Mouse (Mus musculus) forebrain, embryonic 14.5 days (tissue): ENCODE results near the gene Rpl23a. TPM values are rescaled to one million over a fixed set of nuclear protein-coding genes. Genes with fewer than 3 reads are reported as not detected.
A peak's percentile ranks its signal among the peaks of the same experiment; 100 is the strongest.

Experiments used
- ATAC-seq: fragments of 200-750 bp; cut with Nextera tagmentation; 2 replicates; pipeline ENCODE4 v1.8.0; 2017; ENCODE audit warnings: mild to moderate bottlenecking, moderate library complexity
- DNase-seq: peaks from one replicate; pipeline ENCODE4 v3.0.0-alpha.2; 2015; ENCODE audit warnings: low spot score
- H3K27ac ChIP-seq: fragments of 300-500 bp; sonication (generic); 2 replicates; pipeline ENCODE4 v1.5.1; 2014; ENCODE audit warnings: low read depth, mild to moderate bottlenecking, control low read depth, low read length, moderate library complexity
- H3K27me3 ChIP-seq: fragments of 300-500 bp; sonication (generic); replicated peaks from 2 replicates; pipeline ENCODE4 v1.6.1; 2014; ENCODE audit warnings: low read length, control low read depth, mixed read lengths; ENCODE audit not compliant: control insufficient read depth, insufficient read depth
- H3K36me3 ChIP-seq: fragments of 300-500 bp; sonication (generic); 2 replicates; pipeline ENCODE4 v1.6.1; 2014; ENCODE audit warnings: low read length, control low read depth; ENCODE audit not compliant: control insufficient read depth, insufficient read depth
- H3K4me1 ChIP-seq: fragments of 300-500 bp; sonication (generic); 2 replicates; pipeline ENCODE4 v1.6.1; 2014; ENCODE audit warnings: antibody characterized with exemption, low read length, control low read depth; ENCODE audit not compliant: control insufficient read depth, insufficient read depth
- H3K4me2 ChIP-seq: fragments of 300-500 bp; sonication (generic); 2 replicates; pipeline ENCODE4 v1.6.1; 2014; ENCODE audit warnings: mild to moderate bottlenecking, control low read depth, low read length
- H3K4me3 ChIP-seq: fragments of 300-500 bp; sonication (generic); 2 replicates; pipeline ENCODE4 v1.5.1; 2014; ENCODE audit warnings: low read depth, low read length, control low read depth
- H3K9ac ChIP-seq: fragments of 300-500 bp; sonication (generic); 2 replicates; pipeline ENCODE4 v1.6.1; 2014; ENCODE audit warnings: mild to moderate bottlenecking, low read length, control low read depth, moderate library complexity
- H3K9me3 ChIP-seq: fragments of 300-500 bp; sonication (generic); replicated peaks from 2 replicates; pipeline ENCODE4 v1.6.1; 2016; ENCODE audit warnings: low read length, control low read depth, mixed read lengths; ENCODE audit not compliant: control insufficient read depth
- WGBS: fragments of 180-500 bp; shearing (Covaris S2); extraction: QIAGEN DNeasy Blood & Tissue Kit; methylation state at CpG from one replicate; pipeline ENCODE4 v1.1.7; 2014; 5-methylcytosine and 5-hydroxymethylcytosine counted together
- polyA plus RNA-seq: library from polyadenylated mRNA; unstranded; fragments of >200 nt; fragmentation: Nextera tagmentation; extraction: Ambion mirVana; gene quantifications from 2 replicates; pipeline ENCODE4 v1.2.1, GENCODE M21; 2014

Gene Rpl23a
- polyA plus RNA-seq, 1 experiment from 2014 or later, result 1,206 TPM

DNA sequence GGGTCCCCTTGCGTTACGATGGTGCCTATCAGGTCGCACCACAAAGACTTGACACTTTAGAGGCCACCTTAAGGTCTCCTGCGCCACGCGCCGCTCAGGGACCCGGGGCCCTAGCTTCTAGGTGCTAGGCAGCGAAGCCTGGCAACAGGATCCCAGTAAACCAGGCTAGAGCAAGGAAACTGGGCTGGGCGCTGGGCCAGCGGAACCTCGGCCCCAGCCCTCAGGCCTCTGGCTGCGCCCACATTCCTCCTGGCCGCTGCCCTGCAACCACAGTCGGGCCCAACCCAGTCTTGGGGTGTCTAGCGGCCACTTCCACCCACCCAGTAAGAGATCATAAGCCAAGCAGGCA, 17.6 kb downstream of the Rpl23a start:
- DNase-seq (no peak), ATAC-seq (peak; percentile 47)
- peak overlapping the region; percentile 79 for H3K4me2 ChIP-seq
- no peaks in the 10 kb centered on the region for H3K9me3 ChIP-seq
- 1% methylated on average over 16 of the region's 16 CpGs for WGBS
- peak overlapping the region; percentile 98 for H3K27ac ChIP-seq
- H3K9ac ChIP-seq, result peak overlapping the region; percentile 99
- no peaks in the 10 kb centered on the region for H3K27me3 ChIP-seq
- H3K4me3 ChIP-seq, result peak overlapping the region; percentile 100
- peaks cover 23% of the 10 kb centered on the region for H3K4me1 ChIP-seq
- peaks cover 20% of the 10 kb centered on the region for H3K36me3 ChIP-seq

- under 1% methylated on average over 56 of the region's 78 CpGs for WGBS
- Histone ChIP-seq H3K27ac (peak within 1 kb of the TSS; percentile 98), H3K4me2 (peak within 1 kb of the TSS; percentile 79), H3K4me3 (peak within 1 kb of the TSS; percentile 100), H3K36me3 (peaks cover 26% of the 10 kb centered on the region), H3K27me3 (no peaks in the 10 kb centered on the region), H3K4me1 (peaks cover 23% of the 10 kb centered on the region), H3K9ac (peak within 1 kb of the TSS; percentile 99), H3K9me3 (no peaks in the 10 kb centered on the region)
- ATAC-seq (peak; percentile 89), DNase-seq (peak; percentile 91)
Observed at GRCm38 (mm10) chr11:78164924-78165760, 18.2 kb downstream of the Rpl23a start, which contains the start of gene Traf4. Gene Traf4 (minus strand): TSS chr11:78165589.

DNA sequence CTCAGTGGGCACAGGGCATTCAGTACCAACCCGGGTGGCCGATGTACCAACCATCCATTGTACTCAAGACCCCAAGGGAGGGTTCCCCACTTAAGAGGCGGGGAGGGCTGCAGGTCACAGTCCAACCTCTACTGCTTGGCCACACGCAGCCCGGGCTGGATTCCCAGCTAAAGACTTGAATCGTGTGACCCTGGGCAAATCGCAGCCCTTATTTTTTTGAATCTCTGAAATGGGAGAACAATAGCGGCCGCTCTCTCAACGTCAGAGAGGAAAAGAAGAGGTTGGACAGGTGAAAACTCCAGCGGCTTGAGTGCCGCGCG, 18.8 kb downstream of the Rpl23a start:
- WGBS, result under 1% methylated on average over 14 of the region's 14 CpGs
- DNase-seq (peak; percentile 31), ATAC-seq (no peak)
- H3K27ac ChIP-seq, result peak overlapping the region; percentile 98
- peak overlapping the region; percentile 99 for H3K9ac ChIP-seq
- no peaks in the 10 kb centered on the region for H3K9me3 ChIP-seq
- peak overlapping the region; percentile 100 for H3K4me3 ChIP-seq
- H3K27me3 ChIP-seq, result no peaks in the 10 kb centered on the region
- peak overlapping the region; percentile 79 for H3K4me2 ChIP-seq
- H3K36me3 ChIP-seq, result peaks cover 32% of the 10 kb centered on the region
- H3K4me1 ChIP-seq, result peaks cover 23% of the 10 kb centered on the region

GRCm38 (mm10) chr11:78163681-78164603, 19.4 kb downstream of the Rpl23a start:
- H3K4me2 ChIP-seq, result peak overlapping the region; percentile 79
- H3K4me1 ChIP-seq, result peaks cover 23% of the 10 kb centered on the region
- peak overlapping the region; percentile 99 for H3K9ac ChIP-seq
- DNase-seq (peak; percentile 83), ATAC-seq (peak; percentile 45)
- H3K27me3 ChIP-seq, result no peaks in the 10 kb centered on the region
- no peaks in the 10 kb centered on the region for H3K9me3 ChIP-seq
- peaks cover 38% of the 10 kb centered on the region for H3K36me3 ChIP-seq
- H3K4me3 ChIP-seq, result peak overlapping the region; percentile 100
- peak overlapping the region; percentile 98 for H3K27ac ChIP-seq
- WGBS, result under 1% methylated on average over 22 of the region's 22 CpGs

- Histone ChIP-seq H3K4me3 (peak overlapping the region; percentile 100), H3K36me3 (peaks cover 47% of the 10 kb centered on the region), H3K9ac (peak overlapping the region; percentile 99), H3K27ac (peak overlapping the region; percentile 98), H3K9me3 (no peaks in the 10 kb centered on the region), H3K27me3 (no peaks in the 10 kb centered on the region), H3K4me1 (peaks cover 23% of the 10 kb centered on the region), H3K4me2 (peak overlapping the region; percentile 79)
- no peak for DNase-seq
- WGBS, result 82% methylated on average over 2 of the region's 2 CpGs
- no peak for ATAC-seq
Observed at GRCm38 (mm10) chr11:78163045-78163444, 20.3 kb downstream of the Rpl23a start.

DNA sequence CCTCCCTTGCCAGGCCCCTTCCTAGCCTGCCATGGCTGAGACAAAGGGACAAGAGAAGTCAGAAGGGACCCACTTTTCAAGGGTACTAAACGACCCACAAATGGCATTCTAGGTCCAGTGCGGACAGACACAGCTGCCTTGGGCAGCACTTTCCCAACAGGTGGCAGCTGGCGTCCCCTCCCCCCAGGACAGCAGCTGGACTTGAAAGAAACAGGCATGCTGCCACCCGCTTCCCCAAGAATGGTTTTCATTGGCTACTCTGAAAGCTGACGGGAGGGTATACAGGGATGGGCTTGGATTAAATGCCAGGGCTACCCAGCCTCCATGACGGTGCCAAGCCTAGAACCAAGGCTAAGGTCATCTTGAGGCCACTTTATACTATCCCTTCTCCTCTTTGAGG, 20.9 kb downstream of the Rpl23a start:
- peak overlapping the region; percentile 79 for H3K4me2 ChIP-seq
- DNase-seq (peak; percentile 56), ATAC-seq (no peak)
- no peaks in the 10 kb centered on the region for H3K9me3 ChIP-seq
- H3K36me3 ChIP-seq, result peaks cover 52% of the 10 kb centered on the region
- H3K9ac ChIP-seq, result peak overlapping the region; percentile 99
- 37% methylated on average over 6 of the region's 6 CpGs for WGBS
- peak overlapping the region; percentile 98; the same call in 1 of the 2 replicates for H3K27ac ChIP-seq
- H3K27me3 ChIP-seq, result no peaks in the 10 kb centered on the region
- H3K4me1 ChIP-seq, result peaks cover 23% of the 10 kb centered on the region
- H3K4me3 ChIP-seq, result 0 out of 2 replicates have a peak overlapping the region, but pooled peaks have one; percentile 100

- Histone ChIP-seq H3K4me3 (no peak overlapping the region), H3K9ac (no peak overlapping the region), H3K4me1 (peaks cover 23% of the 10 kb centered on the region), H3K36me3 (peaks cover 56% of the 10 kb centered on the region), H3K4me2 (peak overlapping the region; percentile 79; the same call in 1 of the 2 replicates), H3K27ac (no peak overlapping the region), H3K9me3 (no peaks in the 10 kb centered on the region), H3K27me3 (no peaks in the 10 kb centered on the region)
- DNase-seq (no peak), ATAC-seq (no peak)
- 47% methylated on average over 4 of the region's 4 CpGs for WGBS
Observed at GRCm38 (mm10) chr11:78161968-78162367, 21.4 kb downstream of the Rpl23a start.

DNA sequence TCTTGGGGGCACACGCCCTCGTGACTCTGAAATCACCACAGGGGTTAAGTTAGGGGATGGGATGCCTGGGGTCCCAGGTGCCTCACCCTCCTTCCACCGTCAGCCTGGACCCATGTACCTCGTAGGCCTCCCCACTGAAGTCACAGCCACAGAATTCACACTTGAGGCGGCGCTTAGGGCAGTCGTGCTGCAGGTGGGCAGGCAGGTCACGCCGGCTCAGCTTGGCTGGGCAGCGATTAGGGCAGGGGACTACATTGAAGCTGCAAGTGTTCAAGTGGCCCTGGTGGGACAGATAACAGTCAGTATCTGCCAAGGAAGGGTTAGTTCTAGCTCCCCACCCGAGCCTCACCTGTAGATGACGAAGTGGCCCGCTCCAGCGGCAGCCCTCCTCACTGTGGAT, 22.2 kb downstream of the Rpl23a start:
- Histone ChIP-seq H3K27me3 (no peaks in the 10 kb centered on the region), H3K4me2 (no peak overlapping the region), H3K4me3 (no peak overlapping the region), H3K9ac (no peak overlapping the region), H3K27ac (no peak overlapping the region), H3K4me1 (peaks cover 22% of the 10 kb centered on the region), H3K36me3 (peaks cover 64% of the 10 kb centered on the region), H3K9me3 (no peaks in the 10 kb centered on the region)
- ATAC-seq, result no peak
- 92% methylated on average over 14 of the region's 14 CpGs for WGBS
- no peak for DNase-seq
